Mouse (Mus musculus) CD8-positive naive resting alpha-beta T cell, adult 2 months (primary cell): ENCODE results near the gene Dlx3.

Experiments
- DNase-seq, 2 experiments: peaks; one replicate each; pipeline ENCODE4 v3.0.0; 2022; ENCODE audit warnings: low read depth in 2 of 2, low spot score in 2 of 2

The Dlx3 gene

DNA sequence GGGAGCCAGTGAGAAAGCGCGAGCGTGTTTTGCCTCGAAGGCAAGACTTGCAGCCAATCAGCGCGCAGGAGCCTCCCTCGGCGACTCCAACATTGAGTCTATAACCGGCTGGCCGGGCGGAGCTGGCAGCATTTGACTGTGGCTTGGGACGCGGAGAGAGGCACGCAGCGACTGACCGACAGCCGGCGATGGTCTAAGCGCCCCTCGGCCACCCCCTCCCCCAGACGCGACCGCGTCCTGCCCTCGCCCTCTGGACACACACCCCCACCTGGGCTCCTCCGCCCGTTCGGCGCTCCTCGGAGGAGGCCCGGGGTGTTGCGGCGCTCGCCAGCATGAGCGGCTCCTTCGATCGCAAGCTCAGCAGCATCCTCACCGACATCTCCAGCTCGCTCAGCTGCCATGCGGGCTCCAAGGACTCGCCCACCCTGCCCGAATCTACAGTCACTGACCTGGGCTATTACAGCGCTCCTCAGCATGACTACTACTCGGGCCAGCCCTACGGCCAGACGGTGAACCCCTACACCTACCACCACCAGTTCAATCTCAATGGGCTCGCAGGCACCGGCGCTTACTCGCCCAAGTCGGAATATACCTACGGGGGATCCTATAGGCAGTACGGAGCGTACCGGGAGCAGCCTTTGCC lies at the start of gene Dlx3:
Gene Dlx3, plus strand, starts transcription at position 130 of the 643 bp plus-strand sequence.
- no peak for DNase-seq

- no peak for DNase-seq
Observed at GRCm38 (mm10) chr11:95070140-95071107, 49.5 kb upstream of the Dlx3 start.

DNA sequence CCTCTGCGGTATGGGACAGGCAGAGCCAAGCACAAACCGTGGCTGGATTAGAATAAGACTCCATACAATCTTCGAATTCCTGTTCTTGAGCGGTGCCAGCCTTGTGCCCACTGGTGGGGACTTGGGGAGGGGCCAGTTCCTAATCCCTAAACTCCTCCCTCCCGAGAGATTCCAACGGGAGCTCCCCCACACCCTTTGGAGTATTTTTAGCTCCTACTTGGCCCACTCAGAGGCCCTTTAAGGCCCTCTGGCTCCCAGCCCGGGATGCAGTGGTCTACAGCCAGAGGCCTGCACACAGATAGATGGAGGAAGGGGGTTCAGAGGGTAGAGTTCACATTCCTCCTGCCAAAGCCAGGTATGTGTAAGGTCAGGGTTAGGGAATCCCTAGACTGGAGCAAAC lies 48.7 kb upstream of the Dlx3 start:
- DNase-seq, result no peak

- DNase-seq, result no peak
Observed at GRCm38 (mm10) chr11:95072136-95072535, 47.8 kb upstream of the Dlx3 start.

DNA sequence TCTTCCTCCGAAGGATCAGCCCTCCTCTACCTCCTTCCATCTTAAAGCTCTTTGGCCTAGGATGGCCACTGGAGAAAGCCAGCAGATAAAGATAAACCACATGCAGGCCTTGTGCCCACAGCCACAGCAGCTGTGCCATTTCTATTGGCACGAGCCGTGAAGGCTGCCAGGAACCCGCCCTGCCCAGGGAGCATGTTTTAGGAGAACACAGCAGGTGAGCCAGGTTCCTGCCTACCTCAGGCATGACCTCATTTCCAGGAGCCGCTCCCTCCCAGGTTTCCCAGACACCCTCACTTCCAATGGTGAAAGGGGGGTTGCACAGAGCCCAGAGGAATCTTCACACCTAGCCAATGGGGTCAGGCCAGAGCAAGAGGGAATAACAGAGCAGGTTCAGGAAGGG lies 47.1 kb upstream of the Dlx3 start:
- no peak for DNase-seq

- no peak for DNase-seq
Observed at GRCm38 (mm10) chr11:95073835-95074234, 46.1 kb upstream of the Dlx3 start.

DNA sequence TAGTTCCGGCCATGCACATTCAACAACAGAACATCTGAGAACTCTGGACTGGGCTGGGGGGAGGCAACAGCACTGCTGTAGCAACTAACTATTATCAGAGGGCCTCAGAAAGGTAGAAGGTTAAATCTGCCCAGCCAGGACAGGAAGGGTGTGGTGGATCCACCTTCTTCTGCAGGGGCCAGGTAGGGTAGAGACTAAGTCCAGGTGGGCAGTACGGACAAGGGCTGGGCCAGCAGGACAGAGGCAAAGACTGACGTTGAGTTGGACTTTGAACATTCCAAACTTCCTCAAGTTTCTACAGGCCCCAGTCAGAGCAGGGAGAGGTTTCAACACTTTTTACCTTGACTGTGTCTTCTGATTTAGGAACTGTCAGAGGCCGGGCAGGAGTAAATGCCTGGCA lies 45.2 kb upstream of the Dlx3 start:
- no peak for DNase-seq

DNA sequence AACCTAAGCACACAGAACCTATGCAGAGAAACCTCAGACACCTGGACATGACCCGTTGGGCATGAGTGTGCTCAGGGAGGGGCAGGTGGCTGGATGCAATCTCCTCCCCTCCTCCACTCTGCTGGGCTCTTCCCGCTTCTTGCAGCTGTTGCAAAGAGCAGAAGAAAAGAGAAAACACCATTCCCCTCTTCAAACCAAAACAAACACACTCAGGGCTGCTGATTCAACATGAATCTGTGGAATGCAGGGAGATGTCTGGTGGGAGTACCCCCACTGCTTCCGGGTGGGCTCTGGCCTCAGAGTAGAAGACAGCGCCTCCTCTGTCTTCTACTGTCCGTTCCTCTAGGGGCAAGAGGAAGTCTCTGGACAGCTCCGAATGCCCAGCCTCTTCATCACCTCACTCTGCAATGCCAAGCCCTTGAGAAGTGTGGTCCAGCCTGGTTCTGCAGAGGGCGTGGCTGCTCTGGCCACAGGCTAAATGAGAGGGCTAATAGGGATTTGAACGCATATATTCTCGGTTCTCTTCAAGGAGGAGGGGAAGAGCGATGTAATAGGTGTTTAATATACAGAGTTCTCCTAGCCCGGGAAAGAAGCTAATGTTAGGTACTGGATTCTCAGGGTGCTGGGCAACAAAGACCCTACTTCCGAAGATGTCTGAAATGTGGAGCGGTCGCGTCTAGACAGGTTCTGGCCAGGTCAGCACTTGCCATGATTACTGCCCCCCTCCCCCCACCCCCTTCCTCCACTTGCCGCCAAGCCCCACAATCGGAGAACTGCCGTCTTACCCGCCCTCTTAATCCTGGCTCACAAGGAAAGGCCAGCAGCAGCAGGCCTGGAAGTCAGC lies 44.5 kb upstream of the Dlx3 start:
- no peak for DNase-seq

DNA sequence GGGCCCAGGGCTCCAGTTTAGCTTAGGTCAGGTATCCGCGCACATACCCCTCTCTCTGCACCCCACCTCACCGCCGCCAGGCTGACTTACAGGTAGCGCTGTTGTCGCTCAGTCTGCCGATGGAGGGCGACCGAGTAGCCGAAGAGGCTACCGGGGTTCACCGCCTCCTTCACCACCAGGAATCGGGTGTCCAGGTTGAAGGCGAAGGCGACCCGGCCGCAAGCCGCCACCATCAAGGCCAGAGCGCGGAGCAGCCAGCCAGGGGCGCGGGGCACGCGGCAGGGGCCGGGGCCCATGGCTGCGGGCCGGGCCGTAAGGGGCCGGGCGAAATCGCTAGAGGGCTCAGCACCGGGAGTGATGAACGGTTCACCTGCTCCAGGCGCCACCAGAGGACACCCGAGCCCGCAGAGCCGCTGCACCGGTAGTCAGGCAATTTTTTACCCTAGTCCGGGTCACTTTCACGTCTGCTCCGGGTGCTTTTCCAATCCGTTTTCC lies 43.8 kb upstream of the Dlx3 start:
- DNase-seq, result peak; percentile 47 to 56

DNA sequence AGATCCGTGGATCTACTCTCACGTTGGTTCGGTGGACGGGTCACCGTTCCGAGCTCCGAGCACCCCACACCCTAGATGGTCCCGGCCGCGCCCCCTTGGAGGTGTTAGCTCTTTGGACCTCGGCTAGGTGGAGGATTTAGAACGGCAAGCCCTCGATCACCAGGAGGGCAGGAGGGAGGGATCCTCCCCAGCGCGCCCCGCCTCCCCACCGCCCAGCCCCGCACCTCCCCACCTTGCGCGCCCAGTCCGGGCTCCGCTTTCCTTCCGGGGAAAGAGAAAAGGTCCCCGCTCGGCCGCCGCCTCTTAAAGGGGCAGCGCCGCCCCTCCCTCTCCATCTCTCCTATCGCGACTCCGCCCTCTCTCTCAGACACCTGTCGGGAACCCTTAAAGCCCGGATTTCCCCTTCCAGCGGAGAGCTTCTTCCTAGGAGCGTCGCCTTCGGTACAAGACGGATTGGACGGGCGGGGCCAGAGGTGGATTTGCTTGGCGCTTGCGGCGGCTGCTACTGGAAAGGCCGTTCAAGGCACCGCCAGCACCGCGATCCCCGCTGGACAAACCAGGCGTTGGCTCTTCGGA lies 43.3 kb upstream of the Dlx3 start, which contains the start of gene Itga3:
Gene Itga3, minus strand, starts transcription at position 266 of the 576 bp plus-strand sequence.
- DNase-seq, result peak; percentile 16 to 38

- DNase-seq, result no peak
Observed at GRCm38 (mm10) chr11:95077956-95078355, 42.0 kb upstream of the Dlx3 start.

DNA sequence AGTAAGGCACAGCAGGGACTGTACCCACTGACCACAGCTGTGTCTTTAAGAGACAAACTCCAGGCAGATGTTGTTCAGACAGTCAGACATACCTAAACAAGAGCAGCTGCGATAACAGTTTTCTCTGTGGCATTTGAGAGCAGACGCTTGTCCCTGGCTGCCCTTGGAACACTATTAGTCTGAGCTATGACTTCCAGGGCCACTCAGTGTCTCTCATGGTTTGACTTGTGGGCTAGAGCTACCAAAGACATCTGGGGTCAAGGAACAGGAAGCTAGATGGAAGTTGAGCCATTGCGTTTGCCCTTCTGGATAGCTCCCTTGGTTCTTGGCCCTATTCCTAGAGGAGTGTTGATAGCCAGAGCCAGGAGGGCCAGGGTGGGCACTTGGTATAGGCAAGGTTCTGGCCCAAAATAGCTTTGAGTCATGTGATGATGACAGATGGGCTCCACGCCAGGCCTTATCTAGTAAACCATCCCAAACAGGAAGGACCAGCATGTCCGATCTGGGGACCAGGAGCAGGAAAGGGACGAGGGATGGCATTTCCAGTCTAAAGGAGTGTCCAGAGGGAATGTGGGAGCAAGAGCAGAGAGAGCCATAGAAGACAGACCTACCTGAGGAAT lies 40.6 kb upstream of the Dlx3 start:
- DNase-seq, result no peak

DNA sequence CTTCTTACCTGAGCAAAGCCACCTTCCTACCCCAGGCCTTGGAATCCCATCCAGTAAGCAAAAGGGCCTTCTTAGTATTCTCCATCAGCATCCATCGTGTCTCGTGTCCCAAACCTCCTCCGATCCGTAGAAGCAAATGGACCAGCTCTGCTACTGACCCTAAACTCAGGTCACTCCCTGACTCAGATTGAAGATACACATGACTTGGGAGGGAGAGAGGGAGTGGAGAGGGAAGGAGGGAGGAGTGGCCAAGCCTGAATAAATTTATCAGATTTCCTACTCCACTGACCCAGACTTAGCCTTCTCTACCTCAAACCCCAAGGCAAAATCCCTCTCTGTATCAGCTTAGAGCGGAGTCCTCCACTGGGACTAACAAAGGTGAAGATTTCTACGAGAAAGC lies 39.1 kb upstream of the Dlx3 start:
- DNase-seq, result no peak

DNA sequence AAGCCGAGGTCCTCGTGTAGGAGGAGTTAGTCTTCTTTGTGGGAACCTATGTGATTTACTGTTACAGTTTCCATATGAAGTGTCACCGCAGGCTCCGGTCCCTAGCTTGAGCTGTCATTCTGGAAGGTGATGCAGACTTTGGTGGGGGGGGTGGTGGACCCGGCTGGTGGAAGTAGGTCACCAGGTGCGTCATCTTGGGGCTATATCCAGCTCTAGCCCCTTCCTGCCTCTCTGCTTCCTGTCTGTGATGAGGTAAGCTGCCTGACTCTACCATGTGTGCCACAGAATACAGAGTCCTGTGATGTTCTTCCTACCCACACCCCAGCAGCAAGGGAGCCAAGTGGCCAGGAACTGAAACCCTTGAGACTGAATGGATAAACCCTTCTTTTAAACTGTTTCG lies 37.0 kb upstream of the Dlx3 start:
- no peak for DNase-seq

- no peak for DNase-seq
Observed at GRCm38 (mm10) chr11:95084175-95084574, 35.7 kb upstream of the Dlx3 start.

GRCm38 (mm10) chr11:95084811-95085382 lies 35.0 kb upstream of the Dlx3 start:
- no peak for DNase-seq

DNA sequence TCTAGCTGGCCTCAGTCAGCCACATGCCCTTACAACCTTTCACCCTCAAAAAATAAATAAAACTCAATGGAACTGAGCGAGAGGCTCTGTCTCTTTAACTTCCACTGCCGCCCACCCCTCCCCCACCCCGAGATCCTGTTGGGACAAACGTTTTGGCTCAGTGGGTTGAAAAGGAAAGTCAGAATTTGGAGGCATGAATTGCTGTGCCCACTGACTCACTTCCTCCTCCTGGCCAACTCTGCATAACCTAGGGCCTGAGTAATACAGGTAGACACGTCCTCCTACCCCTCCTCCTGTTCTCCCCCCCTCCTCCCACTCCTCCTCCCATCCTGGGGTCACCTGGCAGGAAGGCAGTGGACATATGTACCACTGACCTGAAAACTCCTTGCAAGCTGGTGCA lies 34.2 kb upstream of the Dlx3 start:
- DNase-seq, result no peak

DNA sequence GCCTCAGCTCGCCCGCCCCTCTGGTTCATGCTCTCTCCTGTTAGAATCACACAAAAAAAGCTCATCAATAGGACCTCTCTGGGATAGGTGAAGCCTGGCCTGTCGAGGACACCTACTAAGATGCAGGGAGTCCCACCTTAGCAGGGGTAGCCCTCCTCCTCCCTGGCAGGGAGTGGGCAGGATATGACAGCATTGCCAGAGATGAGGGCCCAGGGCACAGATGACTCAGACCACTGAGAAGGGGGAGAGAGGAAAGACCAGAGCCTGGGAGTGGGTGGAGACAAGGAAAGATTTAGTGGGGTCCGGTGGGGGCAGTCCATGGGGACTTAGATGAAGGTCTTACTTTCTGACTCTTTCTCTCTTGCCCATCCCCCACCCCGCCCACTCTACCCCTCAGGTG lies 33.7 kb upstream of the Dlx3 start:
- no peak for DNase-seq

- DNase-seq, result no peak
Observed at GRCm38 (mm10) chr11:95087301-95088228, 32.4 kb upstream of the Dlx3 start.
